Mouse (Mus musculus): ENCODE measurements around the gene Ywhae.

Ywhae gene

GRCm38 (mm10) chr11:75737806-75738476 lies 5.3 kb downstream of the Ywhae start:
- DNase-seq (ENCODE audit: low read depth, low spot score): no peak

DNA sequence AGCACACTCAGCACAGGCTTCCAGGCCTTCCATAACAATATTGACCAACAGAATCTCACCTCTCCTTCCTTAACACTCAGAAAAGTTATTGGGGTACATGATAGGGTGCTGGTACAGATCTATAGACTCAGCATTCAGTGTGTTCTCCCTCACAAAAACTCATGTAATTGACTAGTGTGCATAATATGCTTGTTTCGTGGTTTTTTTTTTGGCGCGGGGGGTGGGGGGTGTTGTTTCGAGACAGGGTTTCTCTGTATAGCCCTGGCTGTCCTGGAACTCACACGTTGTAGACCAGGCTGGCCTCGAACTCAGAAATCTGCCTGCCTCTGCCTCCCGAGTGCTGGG lies 5.8 kb downstream of the Ywhae start:
- no peak for DNase-seq (ENCODE audit: low read depth, low spot score)

GRCm38 (mm10) chr11:75740204-75740603 lies 7.5 kb downstream of the Ywhae start:
- no peak for DNase-seq (ENCODE audit: low read depth, low spot score)

DNA sequence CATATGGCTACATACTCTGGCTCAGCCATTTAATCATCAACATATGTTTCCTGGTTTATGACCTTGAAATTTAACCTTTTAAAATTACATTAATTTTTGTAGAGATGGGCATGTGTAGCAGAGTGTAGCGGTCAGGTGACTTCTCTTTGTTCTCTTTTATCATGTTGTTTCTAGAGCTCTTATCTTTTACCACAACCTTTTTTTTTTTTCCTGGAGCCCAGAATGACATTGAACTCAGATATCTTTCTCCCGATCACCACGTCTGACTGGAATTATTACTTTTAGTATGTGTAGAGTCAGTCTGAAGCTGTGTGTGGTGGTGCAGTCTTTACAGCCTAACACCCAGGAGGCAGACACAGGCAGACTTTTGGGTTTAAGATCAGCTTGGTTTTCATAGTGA lies 8.9 kb downstream of the Ywhae start:
- no peak for DNase-seq (ENCODE audit: low read depth, low spot score)

DNA sequence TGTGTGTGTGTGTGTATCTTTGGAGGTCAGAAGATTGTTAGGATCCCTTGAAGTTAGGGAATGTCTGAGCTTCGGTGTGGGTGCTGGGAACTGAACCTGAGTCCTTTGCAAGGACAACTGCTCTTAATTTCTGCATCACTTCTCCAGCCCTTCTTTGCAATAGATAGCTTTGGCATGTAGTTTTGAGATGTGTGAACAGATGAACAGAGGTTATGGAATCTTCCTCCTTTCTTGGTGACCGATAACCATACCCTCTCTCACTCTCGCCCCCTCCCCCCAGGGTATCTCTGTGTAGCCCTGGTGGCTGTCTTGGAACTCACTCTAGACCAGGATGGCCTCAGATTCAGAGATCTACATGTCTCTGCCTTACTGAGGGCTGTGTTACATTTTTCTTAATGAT lies 12.1 kb downstream of the Ywhae start:
- DNase-seq (ENCODE audit: low read depth, low spot score): no peak

DNA sequence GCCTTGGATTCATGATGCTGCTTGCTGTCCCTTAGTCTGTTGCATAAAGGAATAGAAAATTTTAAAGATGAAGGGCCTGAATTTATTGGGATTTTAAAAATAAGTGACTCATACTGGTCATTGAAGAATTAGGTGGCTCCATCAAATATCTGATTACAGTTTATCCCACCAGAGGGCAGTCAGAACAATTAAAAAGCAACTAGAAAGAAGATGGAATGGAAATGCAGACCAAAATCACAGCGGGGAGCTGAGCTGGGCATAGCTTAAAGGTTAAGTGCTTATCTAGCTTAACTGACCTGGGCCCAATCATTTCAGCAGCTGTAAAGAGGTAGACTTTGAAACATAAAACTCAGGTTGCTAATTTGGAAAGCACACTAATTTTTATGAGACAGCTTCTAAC lies 17.9 kb downstream of the Ywhae start:
- no peak for DNase-seq (ENCODE audit: low read depth, low spot score)

DNA sequence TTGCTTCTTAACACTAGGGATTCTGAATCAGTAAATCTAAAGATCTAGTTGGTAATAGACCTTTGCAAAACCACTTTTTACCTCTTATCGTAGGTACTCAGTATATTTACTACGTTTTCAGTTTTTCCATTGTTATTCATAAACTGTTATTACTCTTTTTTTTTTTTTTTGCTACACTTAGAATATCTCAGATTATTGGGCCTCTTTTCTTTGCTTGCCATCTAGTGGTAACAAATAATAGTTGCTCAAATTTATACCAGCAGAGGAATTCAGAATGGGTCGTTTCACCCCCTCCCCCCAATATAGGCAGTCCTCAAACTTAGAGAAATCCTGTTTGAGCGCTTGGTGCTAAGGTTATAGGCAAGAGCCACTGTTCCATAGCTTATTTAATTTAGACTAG lies 18.4 kb downstream of the Ywhae start:
- peak; percentile 30 for DNase-seq (ENCODE audit: low read depth, low spot score)

DNA sequence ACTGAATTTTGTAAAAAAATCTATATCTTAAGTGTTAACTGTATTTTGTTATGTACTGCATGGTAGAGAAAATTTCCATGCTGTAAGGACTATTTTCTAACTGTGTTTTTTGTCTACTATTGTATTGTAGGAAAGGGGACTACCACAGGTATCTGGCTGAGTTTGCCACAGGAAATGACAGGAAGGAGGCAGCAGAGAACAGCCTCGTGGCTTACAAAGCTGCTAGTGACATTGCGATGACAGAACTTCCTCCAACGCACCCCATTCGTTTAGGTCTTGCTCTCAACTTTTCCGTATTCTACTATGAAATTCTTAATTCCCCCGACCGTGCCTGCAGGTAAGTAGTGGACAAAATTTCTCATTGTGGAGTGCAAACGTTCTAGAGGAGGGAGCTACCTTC lies 24.0 kb downstream of the Ywhae start:
- DNase-seq (ENCODE audit: low read depth, low spot score): peak; percentile 75

- DNase-seq (ENCODE audit: low read depth, low spot score): no peak
Observed at GRCm38 (mm10) chr11:75758553-75758952, 25.9 kb downstream of the Ywhae start.

GRCm38 (mm10) chr11:75760785-75761184 lies 28.1 kb downstream of the Ywhae start:
- no peak for DNase-seq (ENCODE audit: low read depth, low spot score)

- DNase-seq (ENCODE audit: low read depth, low spot score): no peak
Observed at GRCm38 (mm10) chr11:75762708-75763107, 30.0 kb downstream of the Ywhae start.

DNA sequence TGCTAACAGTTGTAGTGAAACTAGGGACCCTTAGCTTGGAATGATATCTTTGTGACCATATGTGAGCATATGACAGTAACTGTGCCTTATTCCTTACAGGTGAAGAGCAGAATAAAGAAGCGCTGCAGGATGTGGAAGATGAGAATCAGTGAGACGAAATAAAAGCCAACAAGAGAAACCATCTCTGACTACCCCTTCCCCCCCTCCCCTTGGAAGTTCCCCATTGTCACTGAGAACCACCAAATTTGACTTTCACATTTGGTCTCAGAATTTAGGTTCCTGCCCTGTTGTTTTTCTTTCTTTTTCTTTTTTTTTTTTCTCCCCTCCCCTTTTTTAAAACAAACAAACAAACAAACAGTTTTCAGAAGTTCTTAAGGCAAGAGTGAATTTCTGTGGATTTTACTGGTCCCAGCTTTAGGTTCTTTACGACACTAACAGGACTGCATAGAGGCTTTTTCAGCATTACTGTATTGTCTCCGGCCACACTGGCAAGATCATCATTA lies 31.9 kb downstream of the Ywhae start:
- DNase-seq (ENCODE audit: low read depth, low spot score): peak; percentile 22

DNA sequence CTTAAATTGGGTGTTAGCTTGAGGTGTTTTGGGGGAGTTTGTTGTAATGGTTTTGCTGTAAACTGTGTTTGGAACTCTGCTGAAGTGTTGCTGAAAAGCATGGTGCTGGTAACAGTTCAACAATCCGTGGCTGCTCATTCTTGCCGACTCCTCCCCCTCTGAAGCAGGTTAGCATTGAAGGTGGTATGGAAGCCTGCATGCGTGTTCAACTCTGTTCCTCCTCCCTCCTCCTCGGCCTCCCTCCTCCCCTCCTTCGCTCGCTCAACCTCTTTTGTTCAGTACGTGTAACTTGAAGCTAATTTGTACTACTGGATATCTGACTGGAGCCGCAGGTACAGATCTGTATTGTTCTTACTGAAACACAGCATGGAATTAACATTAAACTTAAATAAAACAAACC lies 32.5 kb downstream of the Ywhae start:
- DNase-seq (ENCODE audit: low read depth, low spot score): no peak

DNA sequence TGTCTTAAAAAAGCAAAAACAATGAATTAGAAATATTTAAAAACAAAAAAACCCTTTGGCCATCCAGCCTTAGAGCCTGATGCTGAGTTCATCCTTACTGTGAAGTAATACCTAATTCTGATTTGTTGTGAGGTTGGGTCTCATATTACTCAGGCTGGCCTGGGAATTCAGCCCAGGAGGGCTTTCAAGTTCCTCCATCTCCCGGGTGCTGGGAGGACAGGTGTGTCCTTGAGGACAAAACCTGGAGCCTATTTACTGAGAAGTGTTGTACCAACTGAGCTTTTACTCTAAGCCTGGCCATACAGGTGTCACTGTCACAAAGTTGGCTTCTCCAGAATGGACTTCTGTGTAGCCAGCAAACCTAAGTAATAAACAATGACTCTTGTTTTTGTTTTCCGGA lies 34.3 kb downstream of the Ywhae start:
- DNase-seq (ENCODE audit: low read depth, low spot score): no peak

GRCm38 (mm10) chr11:75768091-75768989 lies 35.7 kb downstream of the Ywhae start:
- DNase-seq (ENCODE audit: low read depth, low spot score): no peak

DNA sequence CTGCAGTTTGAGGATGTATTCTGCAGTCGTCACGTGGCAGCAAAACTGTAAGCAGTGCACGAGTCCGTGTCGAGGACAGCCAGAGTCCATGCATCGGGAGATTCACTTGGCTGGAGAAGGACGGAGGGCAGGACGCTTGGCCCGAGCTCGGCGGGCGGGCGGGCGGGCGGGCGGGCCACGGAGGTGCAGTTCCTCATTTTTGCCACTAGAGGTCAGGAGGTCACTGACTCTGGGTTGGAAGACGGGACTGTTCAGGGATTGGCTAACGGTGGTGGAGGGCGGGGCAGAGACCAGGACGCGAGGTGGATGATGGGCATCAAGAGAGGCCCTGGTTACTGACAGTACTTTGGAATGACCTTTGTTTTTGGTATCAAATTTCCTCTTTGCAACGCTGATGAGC lies 36.5 kb downstream of the Ywhae start:
- DNase-seq (ENCODE audit: low read depth, low spot score): peak; percentile 90

DNA sequence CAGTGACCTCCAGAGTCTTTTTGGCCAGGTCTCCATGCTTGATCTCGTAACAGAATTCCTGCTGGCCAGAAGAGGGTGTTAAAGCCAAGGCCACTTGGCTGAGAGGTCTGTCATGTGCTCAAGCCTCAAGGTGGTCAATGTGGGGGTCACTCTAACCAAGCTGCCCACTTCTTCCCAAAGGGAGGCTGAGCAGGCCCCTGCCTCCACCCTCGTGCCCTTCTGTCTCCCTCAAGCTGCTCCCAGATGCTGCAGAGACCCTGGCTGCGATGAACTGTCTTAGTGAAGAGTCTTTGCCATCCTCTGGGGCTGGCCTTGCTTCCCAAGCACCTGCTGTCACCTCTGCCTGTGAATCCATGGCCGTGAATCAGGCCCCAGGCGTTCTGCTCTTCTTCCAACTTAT lies 39.9 kb downstream of the Ywhae start:
- DNase-seq (ENCODE audit: low read depth, low spot score): no peak

DNA sequence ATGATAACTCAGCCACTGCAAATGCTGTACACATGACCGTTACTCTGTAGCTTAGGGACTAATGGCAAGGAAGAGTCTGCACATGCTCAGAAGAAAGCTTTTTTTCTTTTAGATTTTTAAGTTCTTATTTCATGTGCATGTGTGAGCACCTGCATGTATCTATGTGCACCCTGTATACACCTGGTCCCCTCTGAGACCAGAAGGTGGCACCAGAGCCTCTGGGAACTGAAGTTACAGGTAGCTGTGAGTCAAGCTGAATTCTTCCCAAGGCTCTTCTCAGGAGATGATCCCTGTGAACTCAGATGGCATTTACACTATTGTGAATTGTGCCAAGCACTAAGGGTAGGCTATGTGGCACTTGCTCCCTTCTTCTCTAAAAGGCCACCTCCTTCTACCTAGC lies 43.2 kb downstream of the Ywhae start:
- no peak for DNase-seq (ENCODE audit: low read depth, low spot score)

DNA sequence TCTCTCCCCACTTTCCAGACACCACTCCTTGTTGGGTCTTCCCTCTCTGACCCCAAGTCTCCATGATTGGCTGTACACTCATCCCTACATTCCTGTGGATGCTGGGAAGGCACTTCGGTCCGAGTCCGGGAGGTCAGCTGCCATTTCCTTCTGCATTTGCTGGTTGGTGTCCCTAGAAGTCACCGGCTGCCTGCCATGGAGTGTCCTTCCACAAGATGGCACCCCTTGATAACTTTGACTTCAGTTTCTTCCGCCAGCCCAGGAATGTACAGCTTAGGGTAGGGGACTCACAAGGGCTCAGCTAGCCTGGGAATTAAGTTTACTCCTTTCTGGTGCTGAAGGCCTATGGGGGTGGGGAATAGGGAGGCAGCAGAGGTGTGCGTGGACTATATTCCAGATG lies 49.2 kb downstream of the Ywhae start:
- peak; percentile 69 for DNase-seq (ENCODE audit: low read depth, low spot score)

DNA sequence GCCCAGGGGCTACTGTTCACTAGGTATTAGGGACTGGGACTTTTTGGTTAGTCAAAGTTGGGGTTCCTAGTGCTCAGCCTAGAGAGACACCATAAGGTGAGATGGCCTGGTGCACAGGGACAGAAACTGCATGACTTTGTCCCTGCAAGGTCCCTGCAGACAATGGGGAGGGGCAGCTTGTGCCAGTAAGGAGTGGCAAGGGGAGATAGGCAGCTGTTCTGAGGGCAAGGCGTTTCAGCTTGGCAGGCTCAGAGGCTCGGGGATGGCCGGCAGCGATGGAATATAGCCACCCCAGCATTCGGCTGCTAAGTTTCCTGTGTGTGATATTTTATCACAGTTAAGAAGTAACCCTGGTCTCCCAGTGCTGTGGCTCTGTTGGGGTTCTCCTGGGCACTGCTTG lies 51.1 kb downstream of the Ywhae start:
- no peak for DNase-seq (ENCODE audit: low read depth, low spot score)

- DNase-seq (ENCODE audit: low read depth, low spot score): no peak
Observed at GRCm38 (mm10) chr11:75785897-75786296, 53.2 kb downstream of the Ywhae start.

DNA sequence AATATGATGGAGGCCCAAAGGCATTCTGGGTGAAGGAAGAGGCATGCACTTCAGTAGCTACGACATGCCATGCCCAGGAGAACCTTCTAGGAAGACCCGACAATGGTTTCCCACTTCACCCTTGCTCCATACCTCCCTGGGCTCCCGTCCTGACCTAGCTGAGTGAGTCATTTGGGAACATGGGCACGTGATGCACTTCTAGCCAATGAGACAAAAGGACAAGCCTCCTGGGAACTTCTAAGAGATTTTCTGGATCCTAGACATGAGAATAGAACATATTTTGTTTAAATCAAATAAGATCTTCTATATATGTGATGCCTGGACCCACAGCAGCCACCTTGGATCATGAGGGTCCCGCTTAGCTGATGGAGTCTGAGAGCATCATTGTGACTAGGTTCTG lies 59.9 kb downstream of the Ywhae start:
- DNase-seq (ENCODE audit: low read depth, low spot score): no peak

DNA sequence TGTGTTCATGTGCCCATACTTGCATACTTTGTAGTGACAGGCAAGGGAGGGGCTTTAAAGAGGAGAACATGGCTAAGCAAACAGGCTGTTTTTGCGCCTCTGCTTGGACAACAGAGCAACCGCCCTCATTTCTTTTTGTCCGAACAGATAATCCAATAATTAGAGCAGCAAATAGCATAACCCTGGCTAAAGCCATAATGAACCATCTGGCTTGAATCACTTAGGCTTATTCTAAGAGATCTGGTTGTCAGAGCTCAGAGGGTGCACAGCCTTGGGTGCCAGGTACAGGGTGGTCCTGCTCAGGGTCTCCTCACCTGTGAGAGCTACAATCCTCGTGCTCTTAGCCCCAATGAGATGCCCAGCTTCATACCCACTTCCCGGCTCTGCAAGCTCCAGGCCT lies 60.7 kb downstream of the Ywhae start:
- DNase-seq (ENCODE audit: low read depth, low spot score): no peak

All from CD4-positive, CD25-positive, alpha-beta regulatory T cell, adult 2 months (primary cell).